Mouse (Mus musculus): ENCODE results near the gene Dlg4.

GRCm38 (mm10) chr11:70001159-70001558, 15.6 kb upstream of the Dlg4 start:
- TF ChIP-seq POLR2A (IDR thresholded peaks at IDR 0.05; ENCODE audit: borderline replicate concordance, control insufficient read depth, low read depth, low read length): no peak
- TF ChIP-seq CTCF (IDR thresholded peaks at IDR 0.05; ENCODE audit: control insufficient read depth, insufficient read depth, low read length): no peak
